Mouse (Mus musculus) skeletal muscle tissue, adult 2 months (tissue): ENCODE results near the gene Ssxb10.
"Not testable (repeated sequence)": the region's sequence is repeated elsewhere in the genome, so short reads cannot be mapped to it uniquely, and the experiment has no call there.

ENCODE experiments used
- DNase-seq: peaks from one replicate; pipeline ENCODE4 v3.0.0-alpha.2; 2012; ENCODE audit warnings: low read depth, low spot score

Ssxb10 gene

DNA sequence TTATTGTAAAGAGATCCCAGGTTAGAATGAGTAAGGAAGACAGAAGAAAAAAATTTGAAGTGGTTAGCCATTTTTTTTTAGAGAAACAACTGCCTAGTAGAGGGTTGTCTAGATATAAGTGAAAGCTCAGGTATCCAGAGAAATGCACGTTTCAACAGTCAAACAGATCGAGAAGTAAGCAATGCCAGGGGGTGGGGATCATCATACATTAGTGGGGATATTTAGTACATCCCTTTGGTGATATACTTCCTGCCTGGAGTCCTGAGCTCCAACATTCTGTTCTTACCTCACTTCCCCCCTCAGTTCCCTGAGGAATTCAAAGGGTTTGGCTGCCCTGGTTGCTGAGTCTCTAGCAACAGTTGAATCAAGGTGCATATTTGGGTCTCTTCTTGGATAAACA, at the start of gene Ssxb10:
TSS of gene Ssxb10 (plus strand) at position 301 of the 400 bp plus-strand sequence.
- no peak for DNase-seq

DNA sequence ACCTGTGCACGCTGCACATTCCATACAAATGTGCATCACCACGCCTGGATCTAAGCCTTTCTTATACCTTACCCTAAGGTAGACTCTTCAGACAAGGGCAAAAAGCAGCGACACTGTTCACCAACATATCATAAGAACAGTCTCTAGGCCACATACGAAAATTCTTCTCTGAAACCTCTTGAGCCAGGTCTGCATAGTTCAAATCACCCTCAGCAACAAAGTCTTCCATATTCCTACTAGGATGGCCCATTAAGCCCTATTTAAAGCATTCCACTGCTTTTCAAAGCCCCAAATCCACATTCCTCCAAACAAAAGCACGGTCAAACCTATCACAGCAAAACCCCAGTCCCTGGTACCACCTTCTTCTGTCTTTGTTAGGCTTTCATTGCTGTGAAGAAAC, 38.6 kb upstream of the Ssxb10 start:
- no peak for DNase-seq

DNA sequence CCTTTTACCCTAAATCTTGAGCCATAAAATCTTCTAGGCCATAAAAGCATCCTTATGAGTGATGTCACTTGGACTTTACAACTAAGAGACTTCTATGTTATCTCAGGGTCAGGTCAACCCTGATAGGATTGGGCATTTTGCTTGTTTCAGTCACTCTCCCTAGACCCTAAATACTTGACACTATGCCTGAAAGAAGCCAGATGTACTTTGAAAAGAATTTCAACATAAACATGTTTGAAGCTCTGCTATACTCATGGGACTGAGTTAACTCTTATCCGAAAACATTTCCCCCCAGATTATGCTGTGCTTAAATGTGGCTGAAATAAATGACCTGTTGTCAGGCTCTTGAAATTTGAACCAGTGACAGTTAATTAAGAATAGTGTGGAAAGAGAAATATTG, 17.9 kb upstream of the Ssxb10 start:
- DNase-seq, result no peak

DNA sequence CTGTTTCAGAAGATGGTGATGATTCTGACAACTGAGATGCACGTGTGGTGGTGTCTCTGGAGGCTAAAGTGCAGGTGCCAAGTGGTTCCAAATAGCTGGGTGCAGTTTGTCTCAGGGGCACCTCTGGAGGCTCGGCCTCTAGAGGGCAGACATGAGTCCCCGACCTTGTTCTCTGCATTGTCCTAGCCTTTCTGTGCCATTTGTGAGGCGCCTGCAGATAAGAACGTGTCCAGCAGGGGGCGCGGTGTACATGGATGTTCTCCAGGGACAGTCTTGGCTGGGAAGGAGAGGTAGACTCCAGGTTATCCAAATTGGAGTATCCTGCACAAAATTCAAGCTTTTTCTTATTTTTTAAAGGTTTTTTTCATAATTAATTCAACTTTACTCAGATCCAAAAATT, 12.3 kb upstream of the Ssxb10 start:
- DNase-seq, result not testable (repeated sequence)

DNA sequence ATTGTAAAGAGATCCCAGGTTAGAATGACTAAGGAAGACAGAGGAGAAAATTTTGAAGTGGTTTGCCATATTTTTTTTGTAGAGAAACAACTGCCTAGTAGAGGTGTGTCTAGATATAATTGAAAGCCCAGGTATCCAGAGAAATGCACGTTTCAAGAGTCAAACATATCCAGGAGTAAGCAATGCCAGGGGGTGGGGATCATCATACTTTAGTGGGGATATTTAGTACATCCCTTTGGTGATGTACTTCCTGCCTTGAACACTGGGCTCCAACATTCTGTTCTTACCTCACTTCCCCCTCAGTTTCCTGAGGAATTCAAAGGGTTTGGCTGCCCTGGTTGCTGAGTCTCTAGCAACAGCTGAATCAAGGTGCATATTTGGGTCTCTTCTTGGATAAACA, 39.5 kb downstream of the Ssxb10 start, which contains the start of gene Ssxb9:
TSS of gene Ssxb9 (plus strand) at position 301 of the 400 bp plus-strand sequence.
- DNase-seq, result not testable (repeated sequence)
